Comparison of ENCODE assay signal across 8 mouse cellular contexts in genomic region chr4:114999773-115000428, GRCm38 (mm10). TPM values are rescaled to one million over a fixed set of nuclear protein-coding genes. Genes with fewer than 3 reads are reported as not detected.
DNase-seq lines count a peak whose midpoint lies in the region; ATAC-seq lines count a peak whose summit lies in the region.

Gene Stil (plus strand): TSS chr4:115000159.

- H3K9me3 ChIP-seq in hindbrain, embryonic 16.5 days (ENCODE audit: control insufficient read depth, low read length), result no peaks in the 10 kb centered on the region

- no peaks in the 10 kb centered on the region for H3K36me3 ChIP-seq in hindbrain, embryonic 16.5 days (ENCODE audit: control insufficient read depth, insufficient read depth, low read length)
- H3K36me3 ChIP-seq in macrophage (ENCODE audit: inconsistent target), result no peaks in the 10 kb centered on the region

- H3K4me1 ChIP-seq in hindbrain, embryonic 16.5 days (ENCODE audit: control insufficient read depth, insufficient read depth, low read depth, low read length), result peaks cover 4% of the 10 kb centered on the region

- H3K27ac ChIP-seq in hindbrain, embryonic 16.5 days (ENCODE audit: low read depth, low read length), result peak within 1 kb of the TSS; percentile 76
- peak within 1 kb of the TSS; percentile 88 for H3K27ac ChIP-seq in macrophage

- peak within 1 kb of the TSS; percentile 70 for H3K9ac ChIP-seq in hindbrain, embryonic 16.5 days (ENCODE audit: low read depth, low read length)

- no peaks in the 10 kb centered on the region for H3K27me3 ChIP-seq in hindbrain, embryonic 16.5 days (replicated peaks; ENCODE audit: control insufficient read depth, insufficient read depth, low read length)

- WGBS in hindbrain, embryonic 16.5 days, result under 1% methylated on average over 52 of the region's 52 CpGs
- under 1% methylated on average over 52 of the region's 52 CpGs for WGBS in macrophage (ENCODE audit: missing documents)

- DNase-seq in WW6 (ENCODE audit: low read depth, low spot score), result peak; percentile 98
- peak; percentile 85 to 97 for DNase-seq in cerebellum, postnatal 4 days (ENCODE audit: low spot score in 2 of 2)
- DNase-seq in gastrocnemius, adult 18-20 months (ENCODE audit: low spot score), result peak; percentile 95
- DNase-seq in left cerebral cortex, adult 18-20 months (ENCODE audit: low spot score in 2 of 2), result peak; percentile 97
- DNase-seq in right cerebral cortex, adult 18-20 months, result peak; percentile 98
- DNase-seq in urinary bladder, postnatal 10 days (ENCODE audit: low spot score), result peak; percentile 94

- peak within 1 kb of the TSS; percentile 92 for H3K4me2 ChIP-seq in hindbrain, embryonic 16.5 days (ENCODE audit: low read length)

- H3K79me2 ChIP-seq in macrophage (ENCODE audit: inconsistent target), result peaks cover 48% of the 10 kb centered on the region

- peak; percentile 100 for ATAC-seq in hindbrain, embryonic 16.5 days

- peak within 1 kb of the TSS; percentile 80 for H3K4me3 ChIP-seq in hindbrain, embryonic 16.5 days (ENCODE audit: low read length)
- H3K4me3 ChIP-seq in macrophage (ENCODE audit: inconsistent target), result peak within 1 kb of the TSS; percentile 80

RNA-seq across cellular contexts. Expression of gene Stil, which starts in this region (rescaled TPM):
- total RNA-seq in gastrocnemius, adult 18-20 months (2021), result not detected
- 2.0 and 2.4 TPM in 2 replicates for polyA plus RNA-seq in hindbrain, embryonic 16.5 days (2015; fragmentation: Nextera tagmentation; extraction: Ambion mirVana)
- total RNA-seq in left cerebral cortex, adult 18-20 months (2021), result under 1 TPM; 0.59 to 0.63 TPM
- total RNA-seq in macrophage (2018; cell fraction: chromatin; rRNA removed), result 10 to 100 TPM in 3 of 26 experiments, 1 to 10 TPM in 22, under 1 TPM in 1; 0.84 to 11.2 (median 4.1) TPM
- 1 to 10 TPM in 14 of 26 experiments, under 1 TPM in 12; 0.38 to 1.8 (median 1.0) TPM for total RNA-seq in macrophage (2018; cell fraction: cytosol; rRNA removed)
- total RNA-seq in macrophage (2018; cell fraction: nucleus; rRNA removed), result 10 to 100 TPM in 1 of 26 experiments, 1 to 10 TPM in 24, under 1 TPM in 1; 0.79 to 17.8 (median 2.7) TPM
- polyA plus RNA-seq in macrophage (2018), result 1.1 to 3.7 TPM (median 1.2 TPM) in 3 replicates

Comparison
In these comparisons a context has a peak if more than half of its experiments do, and no peak if none do; other contexts are left out.
1. Peak in every context shown above with its lines: DNase-seq, ATAC-seq, H3K4me3 ChIP-seq and H3K27ac ChIP-seq.
2. Peak in DNase-seq in gastrocnemius, adult 18-20 months; RNA of the gene not detected or under 1 TPM.
3. Peak in DNase-seq in left cerebral cortex, adult 18-20 months; RNA of the gene not detected or under 1 TPM.